Mouse (Mus musculus): ENCODE data around the gene Scn11a. TPM values are rescaled to one million over a fixed set of nuclear protein-coding genes. Genes with fewer than 3 reads are reported as not detected.

Scn11a gene
- polyA plus RNA-seq, 1 experiment from 2014 or later, result 0.36 TPM

DNA sequence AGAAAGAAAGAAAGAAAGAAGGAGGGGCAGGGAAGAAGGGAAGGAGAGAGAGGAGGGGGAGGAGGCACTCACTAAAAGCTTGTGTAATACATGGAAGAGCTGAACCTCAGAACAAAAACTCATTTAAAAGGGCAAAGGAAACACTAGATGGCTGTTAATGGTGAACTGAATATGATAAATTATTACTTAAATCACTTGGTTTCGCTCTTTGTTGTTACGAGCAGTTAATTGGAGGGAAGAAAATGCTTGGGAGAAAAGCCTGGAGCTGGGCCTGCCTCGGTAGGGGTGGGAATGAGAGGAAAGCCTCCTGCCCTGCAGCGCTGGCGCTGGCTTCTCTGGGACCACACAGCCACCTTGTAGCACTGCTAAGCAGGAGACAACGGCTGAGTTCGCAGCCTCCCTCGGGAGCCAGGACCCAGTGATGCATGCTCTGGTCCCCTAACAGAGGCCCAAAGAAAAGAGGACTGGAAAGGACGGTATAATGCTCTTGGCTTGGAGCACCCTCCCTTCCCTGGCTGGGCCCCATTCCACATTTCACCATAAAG, 10.4 kb upstream of the Scn11a start:
- no peak overlapping the region for H3K4me3 ChIP-seq
- no peaks in the 10 kb centered on the region for H3K9me3 ChIP-seq (replicated peaks)
- 60% methylated on average over 9 of the region's 9 CpGs for WGBS
- no peak for DNase-seq (ENCODE audit: low spot score)
- H3K27me3 ChIP-seq (ENCODE audit: low read depth, poor library complexity, severe bottlenecking), result peaks cover 8% of the 10 kb centered on the region; the same call in 1 of the 2 replicates
- no peak overlapping the region for H3K27ac ChIP-seq (replicated peaks)
- H3K4me1 ChIP-seq, result peaks cover 6% of the 10 kb centered on the region
- H3K36me3 ChIP-seq, result no peaks in the 10 kb centered on the region

DNA sequence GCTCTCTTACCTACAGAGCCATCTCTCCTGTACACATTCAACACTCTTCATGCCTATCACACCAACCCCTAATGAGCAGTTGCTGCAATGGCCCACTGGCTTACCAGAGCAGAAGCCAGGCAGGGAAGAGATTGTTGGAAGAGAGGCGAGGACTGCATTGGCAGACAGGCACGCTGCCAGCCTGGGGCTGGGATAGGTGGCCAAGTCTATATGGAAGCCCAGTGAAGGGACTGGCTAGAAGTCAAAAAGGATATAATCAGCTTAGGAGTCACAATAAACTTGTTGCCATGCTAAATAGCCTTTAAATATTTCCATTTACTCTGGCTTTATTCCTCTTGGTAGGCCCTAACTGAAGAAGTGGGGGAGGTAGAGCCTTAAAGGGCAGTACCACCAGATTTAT, 5.7 kb upstream of the Scn11a start:
- H3K9me3 ChIP-seq (replicated peaks), result no peaks in the 10 kb centered on the region
- no peaks in the 10 kb centered on the region for H3K36me3 ChIP-seq
- H3K27ac ChIP-seq (replicated peaks), result no peak overlapping the region
- WGBS, result 79% methylated on average over 2 of the region's 2 CpGs
- DNase-seq (ENCODE audit: low spot score), result no peak
- H3K27me3 ChIP-seq (ENCODE audit: low read depth, poor library complexity, severe bottlenecking), result 0 out of 2 replicates have a peak, but pooled peaks cover 4% of the 10 kb centered on the region
- no peaks in the 10 kb centered on the region; the same call in 1 of the 2 replicates for H3K4me1 ChIP-seq
- no peak overlapping the region for H3K4me3 ChIP-seq

DNA sequence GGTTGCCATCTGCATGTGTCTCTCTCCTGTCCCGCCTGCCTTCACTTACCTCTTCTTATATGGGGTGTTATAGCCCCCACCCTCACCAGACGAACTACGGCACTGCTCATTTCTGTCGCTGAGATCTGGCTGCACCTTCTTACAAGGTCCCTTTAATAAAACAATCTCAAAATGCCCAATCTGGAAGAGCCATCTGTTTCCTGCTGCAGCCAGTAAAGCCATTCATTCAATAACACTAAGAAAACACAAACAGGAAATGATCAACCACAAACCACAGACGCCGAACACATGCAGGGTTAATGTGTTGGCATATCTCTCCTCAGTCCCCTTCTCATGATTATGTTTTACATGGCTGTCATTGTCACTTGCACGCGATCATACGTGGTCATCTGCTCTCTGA, 1.5 kb downstream of the Scn11a start:
- H3K27ac ChIP-seq (replicated peaks), result no peak overlapping the region
- no peaks in the 10 kb centered on the region for H3K27me3 ChIP-seq (ENCODE audit: low read depth, poor library complexity, severe bottlenecking)
- no peak overlapping the region for H3K4me3 ChIP-seq
- H3K4me1 ChIP-seq, result peaks cover 6% of the 10 kb centered on the region; the same call in 1 of the 2 replicates
- no peaks in the 10 kb centered on the region for H3K36me3 ChIP-seq
- no peak for DNase-seq (ENCODE audit: low spot score)
- H3K9me3 ChIP-seq (replicated peaks), result no peaks in the 10 kb centered on the region
- whole genome bisulfite sequencing, result 88% methylated on average over 9 of the region's 9 CpGs

DNA sequence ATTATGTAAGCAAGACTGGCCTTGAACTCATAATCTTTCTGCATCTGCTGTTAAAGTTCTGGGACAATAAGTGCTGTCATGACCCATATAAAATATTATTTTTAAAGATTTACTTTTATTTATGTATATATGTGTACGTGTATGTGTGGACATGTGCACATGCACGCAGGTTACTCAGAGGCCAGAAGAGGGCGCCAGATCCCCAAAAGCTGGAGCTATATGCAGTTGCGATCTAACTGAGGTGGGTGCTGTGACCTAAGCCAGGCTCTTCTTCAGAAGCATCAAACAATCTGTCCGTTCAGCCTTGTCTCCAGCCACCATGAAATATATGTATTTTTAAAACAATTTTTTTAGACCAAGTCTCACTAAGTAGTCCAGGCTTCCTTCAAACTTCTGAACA, 11.6 kb downstream of the Scn11a start:
- no peaks in the 10 kb centered on the region for H3K27me3 ChIP-seq (ENCODE audit: low read depth, poor library complexity, severe bottlenecking)
- DNase-seq (ENCODE audit: low spot score), result no peak
- 87% methylated on average over 5 of the region's 5 CpGs for WGBS
- H3K9me3 ChIP-seq (replicated peaks), result peaks cover 5% of the 10 kb centered on the region; the same call in 1 of the 2 replicates
- no peaks in the 10 kb centered on the region for H3K4me1 ChIP-seq
- no peak overlapping the region for H3K4me3 ChIP-seq
- H3K27ac ChIP-seq (replicated peaks), result no peak overlapping the region
- no peaks in the 10 kb centered on the region for H3K36me3 ChIP-seq

DNA sequence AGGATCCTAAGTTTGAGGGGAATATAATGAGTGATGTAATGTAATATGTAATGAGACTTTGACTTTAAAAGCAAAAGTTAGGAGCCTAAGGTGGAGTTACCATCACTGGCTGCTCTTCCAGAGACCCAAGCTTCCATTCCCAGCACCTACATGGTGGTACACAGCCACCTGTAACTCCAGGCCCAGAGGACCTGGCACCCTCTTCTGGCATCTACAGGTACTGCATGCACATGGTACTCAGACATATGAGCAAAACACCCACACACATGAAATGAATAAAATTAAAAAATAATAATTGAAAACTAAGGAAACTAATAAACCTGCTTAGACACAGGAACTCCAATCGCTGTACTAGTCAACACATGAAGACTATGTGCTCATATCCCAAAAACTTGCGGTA, 18.8 kb downstream of the Scn11a start:
- no peak overlapping the region for H3K4me3 ChIP-seq
- no peak overlapping the region for H3K27ac ChIP-seq (replicated peaks)
- peaks cover 38% of the 10 kb centered on the region for H3K4me1 ChIP-seq
- no peaks in the 10 kb centered on the region for H3K9me3 ChIP-seq (replicated peaks)
- WGBS, result 79% methylated on average over 2 of the region's 2 CpGs
- H3K36me3 ChIP-seq, result no peaks in the 10 kb centered on the region
- H3K27me3 ChIP-seq (ENCODE audit: low read depth, poor library complexity, severe bottlenecking), result peaks cover 20% of the 10 kb centered on the region
- DNase-seq (ENCODE audit: low spot score), result no peak

DNA sequence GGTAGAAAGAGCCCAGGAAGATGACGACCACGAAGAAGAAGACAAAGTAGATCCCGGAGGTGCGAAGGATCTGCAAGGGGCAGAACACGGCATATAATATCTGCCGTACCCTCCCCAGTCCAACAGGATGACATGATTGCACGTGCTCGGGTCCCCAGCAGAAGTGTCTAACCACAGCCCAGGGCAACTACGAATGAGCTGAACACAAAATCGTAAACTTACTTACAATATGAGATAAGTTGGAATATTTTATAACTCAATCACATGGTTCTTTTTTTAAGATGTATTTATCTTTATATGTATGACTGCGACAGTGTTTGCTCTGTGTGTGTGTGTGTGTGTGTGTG, 20.8 kb downstream of the Scn11a start:
- H3K27me3 ChIP-seq (ENCODE audit: low read depth, poor library complexity, severe bottlenecking), result peaks cover 25% of the 10 kb centered on the region
- H3K36me3 ChIP-seq, result no peaks in the 10 kb centered on the region
- H3K9me3 ChIP-seq (replicated peaks), result no peaks in the 10 kb centered on the region
- H3K4me3 ChIP-seq, result no peak overlapping the region
- H3K27ac ChIP-seq (replicated peaks), result peak overlapping the region; percentile 68
- no peak for DNase-seq (ENCODE audit: low spot score)
- peaks cover 42% of the 10 kb centered on the region for H3K4me1 ChIP-seq
- 91% methylated on average over 11 of the region's 11 CpGs for WGBS

DNA sequence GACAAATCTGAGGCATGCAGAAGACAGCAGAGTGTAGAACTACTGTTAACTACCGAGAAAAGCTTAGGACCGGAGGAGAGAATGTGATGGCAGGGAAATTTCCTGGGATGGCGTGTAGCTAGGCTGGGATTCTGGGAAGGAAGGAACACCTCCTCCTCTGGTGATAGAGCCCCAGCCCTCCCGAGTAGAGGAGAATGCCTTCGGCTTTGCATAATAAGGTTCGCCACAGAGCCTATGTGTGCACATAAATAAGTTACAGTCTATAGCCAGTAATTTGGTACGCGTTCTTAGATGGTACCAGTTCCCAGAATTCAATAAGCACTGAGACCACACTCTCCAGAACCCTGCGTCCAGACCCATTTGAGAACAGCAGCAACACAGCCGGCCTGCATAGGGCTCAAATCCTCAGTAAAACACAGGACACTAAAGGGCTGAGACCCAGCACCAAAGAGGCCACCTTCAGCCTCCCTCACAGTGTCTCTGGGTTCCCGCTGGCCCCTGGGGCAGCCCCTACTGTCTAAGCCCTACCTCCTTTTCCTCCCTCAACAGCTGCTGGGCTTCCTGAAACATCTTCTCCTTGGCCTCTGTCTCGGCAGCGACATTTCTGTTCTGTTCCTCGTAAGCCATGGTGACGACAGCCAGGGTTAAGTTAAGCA, 21.3 kb downstream of the Scn11a start:
- H3K4me1 ChIP-seq, result peaks cover 42% of the 10 kb centered on the region
- DNase-seq (ENCODE audit: low spot score), result peak; percentile 15
- WGBS, result 53% methylated on average over 15 of the region's 15 CpGs
- no peaks in the 10 kb centered on the region for H3K36me3 ChIP-seq
- H3K27me3 ChIP-seq (ENCODE audit: low read depth, poor library complexity, severe bottlenecking), result peaks cover 25% of the 10 kb centered on the region
- H3K27ac ChIP-seq (replicated peaks), result peak overlapping the region; percentile 68
- H3K4me3 ChIP-seq, result peak overlapping the region; percentile 27
- H3K9me3 ChIP-seq (replicated peaks), result no peaks in the 10 kb centered on the region

DNA sequence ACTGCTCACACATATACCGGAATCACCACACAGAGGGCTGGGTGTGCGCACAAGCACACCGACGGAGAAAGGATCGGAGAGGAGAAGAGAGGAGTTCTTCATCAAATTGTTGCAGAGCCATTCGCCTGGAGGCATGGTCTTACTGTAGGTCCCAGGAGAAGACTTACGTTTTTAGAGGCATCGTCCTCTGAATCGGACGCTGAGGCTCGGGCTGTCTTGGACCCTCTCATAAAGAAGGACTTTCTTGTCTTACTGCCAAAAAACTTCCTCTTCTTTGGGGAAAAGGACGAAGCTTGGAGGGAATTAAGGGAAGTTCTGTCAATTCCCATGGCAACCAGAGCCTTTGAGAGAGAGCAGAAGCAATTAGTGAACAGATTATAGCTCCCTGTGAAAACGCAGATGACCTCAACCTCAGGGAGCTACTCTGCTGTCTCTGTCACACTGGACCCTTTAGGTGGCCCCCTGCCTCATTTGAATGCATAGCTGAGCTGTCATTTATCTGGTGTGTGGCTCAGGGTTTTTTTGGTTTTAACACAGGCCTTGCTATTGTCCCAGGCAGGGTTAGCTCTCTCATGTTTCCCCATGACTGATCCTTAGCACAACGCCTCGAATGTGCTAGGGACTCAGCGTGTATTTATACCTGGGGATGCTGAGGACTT, 22.0 kb downstream of the Scn11a start:
- WGBS, result 45% methylated on average over 16 of the region's 16 CpGs
- Histone ChIP-seq H3K36me3 (no peaks in the 10 kb centered on the region), H3K27me3 (ENCODE audit: low read depth, poor library complexity, severe bottlenecking) (peaks cover 25% of the 10 kb centered on the region), H3K4me1 (peaks cover 42% of the 10 kb centered on the region), H3K27ac (replicated peaks) (peak overlapping the region; percentile 68), H3K9me3 (replicated peaks) (no peaks in the 10 kb centered on the region), H3K4me3 (peak overlapping the region; percentile 27)
- peak; percentile 57 for DNase-seq (ENCODE audit: low spot score)

DNA sequence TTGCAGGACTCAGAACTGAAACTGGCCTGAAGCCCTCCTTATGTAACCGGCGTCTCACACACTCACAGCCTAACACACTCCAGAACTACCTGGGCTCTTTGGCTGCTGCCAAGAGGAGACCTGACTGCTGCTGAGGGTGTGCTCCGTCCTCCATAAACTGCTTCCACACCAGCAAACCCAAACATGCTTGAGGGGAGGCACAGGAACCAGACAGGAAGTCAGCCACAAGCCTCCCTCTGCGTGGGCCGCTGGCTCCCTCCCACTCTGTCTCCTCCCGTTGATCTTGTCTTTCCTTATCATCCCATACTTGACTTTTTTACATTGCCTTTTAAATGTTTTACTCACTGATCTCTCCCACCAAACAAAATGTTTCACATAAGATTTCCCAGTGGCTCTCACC, 23.8 kb downstream of the Scn11a start:
- Histone ChIP-seq H3K4me3 (no peak overlapping the region), H3K9me3 (replicated peaks) (no peaks in the 10 kb centered on the region), H3K36me3 (no peaks in the 10 kb centered on the region), H3K4me1 (peaks cover 42% of the 10 kb centered on the region), H3K27me3 (ENCODE audit: low read depth, poor library complexity, severe bottlenecking) (peaks cover 25% of the 10 kb centered on the region), H3K27ac (replicated peaks) (peak overlapping the region; percentile 50)
- 76% methylated on average over 6 of the region's 6 CpGs for WGBS
- no peak for DNase-seq (ENCODE audit: low spot score)

DNA sequence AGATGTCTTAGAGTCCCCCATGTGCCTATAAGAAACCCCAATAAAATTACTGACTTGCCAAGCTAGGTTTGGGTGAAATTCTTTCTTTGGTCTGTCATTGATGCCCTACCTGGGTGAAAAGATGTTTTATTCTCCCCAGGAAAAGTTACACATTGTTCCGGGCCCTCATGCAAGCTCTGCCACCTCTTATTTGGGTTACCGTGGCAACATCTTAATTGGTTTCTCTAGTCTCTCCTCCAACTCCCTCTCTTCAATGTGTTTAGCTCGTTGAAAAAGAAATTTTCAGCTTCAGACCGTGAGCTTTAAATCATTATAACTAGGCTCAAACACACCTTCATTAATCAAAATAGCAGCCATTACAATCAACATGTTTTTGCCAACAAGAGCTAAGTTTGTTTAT, 28.5 kb downstream of the Scn11a start:
- WGBS, result 68% methylated on average over 4 of the region's 4 CpGs

DNA sequence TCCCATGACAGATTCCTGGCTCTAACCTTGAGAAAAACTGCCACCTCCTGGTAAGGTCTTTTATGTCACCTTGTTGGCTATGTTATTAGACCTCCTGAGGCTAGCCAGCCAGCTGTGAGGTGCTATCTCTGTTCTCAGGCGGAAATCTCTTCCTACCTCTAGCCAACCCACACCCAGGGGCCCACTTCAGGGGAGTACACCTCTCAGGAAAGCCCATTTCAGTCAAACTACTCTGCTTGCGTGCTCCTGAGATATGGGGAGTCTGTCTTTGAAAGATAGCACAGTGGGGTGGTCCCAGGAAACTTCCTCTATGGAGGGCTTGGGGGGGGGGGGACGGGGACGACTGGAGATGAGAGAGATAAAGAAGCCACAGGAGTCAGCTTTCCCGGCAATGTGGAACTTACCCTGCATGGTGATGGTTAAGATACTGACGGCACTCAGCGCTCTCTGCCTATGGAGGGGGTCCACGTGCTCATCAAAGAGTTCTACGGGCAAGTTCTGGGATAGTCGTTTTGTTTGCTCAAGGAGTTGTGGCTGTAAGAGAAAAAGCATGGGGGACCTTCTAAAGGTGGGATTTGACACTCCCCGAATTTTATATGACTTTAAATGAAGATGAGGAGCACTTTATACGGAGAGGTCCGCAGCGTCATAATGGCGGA, 29.9 kb downstream of the Scn11a start:
- Histone ChIP-seq H3K36me3 (no peaks in the 10 kb centered on the region), H3K9me3 (replicated peaks) (no peaks in the 10 kb centered on the region), H3K4me1 (no peaks in the 10 kb centered on the region), H3K4me3 (no peak overlapping the region), H3K27ac (replicated peaks) (no peak overlapping the region), H3K27me3 (ENCODE audit: low read depth, poor library complexity, severe bottlenecking) (no peaks in the 10 kb centered on the region)
- DNase-seq (ENCODE audit: low spot score), result no peak
- WGBS, result 85% methylated on average over 15 of the region's 15 CpGs

More for the DNA sequence above, 28.5 kb downstream of the Scn11a start:
- Histone ChIP-seq H3K27me3 (ENCODE audit: low read depth, poor library complexity, severe bottlenecking) (peaks cover 8% of the 10 kb centered on the region), H3K36me3 (no peaks in the 10 kb centered on the region), H3K4me3 (no peak overlapping the region), H3K27ac (replicated peaks) (no peak overlapping the region), H3K9me3 (replicated peaks) (no peaks in the 10 kb centered on the region), H3K4me1 (peaks cover 7% of the 10 kb centered on the region)
- DNase-seq (ENCODE audit: low spot score), result no peak

DNA sequence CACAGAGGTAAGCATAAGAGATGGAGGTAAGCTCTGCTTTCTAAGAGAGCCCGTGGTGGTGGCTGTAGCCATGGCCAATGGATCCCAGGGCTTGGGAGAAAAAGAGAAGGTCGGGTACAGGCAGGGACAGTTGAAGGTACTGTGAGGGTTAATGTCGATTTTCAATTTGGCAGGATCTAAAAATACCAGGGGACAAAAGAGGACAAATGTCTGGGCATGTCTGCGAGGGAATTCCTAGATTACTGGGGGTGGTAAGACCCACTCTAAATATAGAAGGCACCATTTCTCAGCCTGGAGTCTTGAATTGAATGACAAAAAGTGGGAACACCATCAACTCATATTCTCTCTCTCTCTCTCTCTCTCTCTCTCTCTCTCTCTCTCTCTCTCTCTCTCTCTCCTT, 30.8 kb downstream of the Scn11a start:
- H3K27me3 ChIP-seq (ENCODE audit: low read depth, poor library complexity, severe bottlenecking), result no peaks in the 10 kb centered on the region
- H3K4me3 ChIP-seq, result no peak overlapping the region
- H3K4me1 ChIP-seq, result no peaks in the 10 kb centered on the region
- no peak for DNase-seq (ENCODE audit: low spot score)
- H3K9me3 ChIP-seq (replicated peaks), result no peaks in the 10 kb centered on the region
- no peak overlapping the region for H3K27ac ChIP-seq (replicated peaks)
- WGBS, result 82% methylated on average over 4 of the region's 4 CpGs
- H3K36me3 ChIP-seq, result no peaks in the 10 kb centered on the region

DNA sequence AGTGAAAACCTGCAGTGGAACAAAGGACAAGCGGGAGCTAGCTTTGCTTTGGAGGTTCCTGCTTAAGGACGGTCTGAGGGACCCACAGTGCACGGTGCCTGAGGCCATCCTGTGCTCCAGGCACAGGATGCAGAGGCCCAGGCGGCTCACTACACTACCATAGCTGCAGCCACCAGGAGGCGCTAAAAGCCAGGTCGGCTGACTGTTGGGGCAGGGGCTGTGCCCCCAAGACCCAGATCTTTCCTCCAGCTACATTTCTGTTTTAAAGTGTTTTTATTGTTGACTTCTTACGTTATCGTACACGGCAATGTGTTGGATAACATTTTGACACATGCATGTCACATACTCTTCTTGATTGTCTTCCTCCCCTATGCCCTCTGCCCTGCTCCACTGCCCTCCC, 32.8 kb downstream of the Scn11a start:
- Histone ChIP-seq H3K4me3 (no peak overlapping the region), H3K36me3 (no peaks in the 10 kb centered on the region), H3K27ac (replicated peaks) (no peak overlapping the region), H3K4me1 (no peaks in the 10 kb centered on the region), H3K9me3 (replicated peaks) (no peaks in the 10 kb centered on the region), H3K27me3 (ENCODE audit: low read depth, poor library complexity, severe bottlenecking) (no peaks in the 10 kb centered on the region)
- 54% methylated on average over 9 of the region's 9 CpGs for WGBS
- peak; percentile 42 for DNase-seq (ENCODE audit: low spot score)

All from midbrain, embryonic 10.5 days (tissue).